Mouse (Mus musculus) limb, embryonic 10.5 days (tissue): Measurements from ENCODE around the gene Dennd6b. TPM values are rescaled to one million over a fixed set of nuclear protein-coding genes. Genes with fewer than 3 reads are reported as not detected.
A peak's percentile ranks its signal among the peaks of the same experiment; 100 is the strongest.

Source experiments
- DNase-seq: peaks from one replicate; pipeline ENCODE4 v3.0.0-alpha.2; 2017; ENCODE audit warnings: low spot score
- H3K27ac ChIP-seq: fragments of 300-500 bp; sonication (generic); 2 replicates; pipeline ENCODE4 v1.5.1; 2016; ENCODE audit warnings: mild to moderate bottlenecking
- H3K27me3 ChIP-seq: fragments of 300-500 bp; sonication (generic); 2 replicates; pipeline ENCODE4 v1.6.1; 2016; ENCODE audit warnings: low read depth, mild to moderate bottlenecking; ENCODE audit not compliant: poor library complexity, severe bottlenecking
- H3K36me3 ChIP-seq: fragments of 300-500 bp; sonication (generic); 2 replicates; pipeline ENCODE4 v1.6.1; 2016; ENCODE audit warnings: mild to moderate bottlenecking, moderate library complexity
- H3K4me1 ChIP-seq: fragments of 300-500 bp; sonication (generic); 2 replicates; pipeline ENCODE4 v1.6.1; 2016
- H3K4me3 ChIP-seq: fragments of 300-500 bp; sonication (generic); 2 replicates; pipeline ENCODE4 v1.5.1; 2016; ENCODE audit warnings: mild to moderate bottlenecking, moderate library complexity
- H3K9me3 ChIP-seq: fragments of 300-500 bp; sonication (generic); replicated peaks from 2 replicates; pipeline ENCODE4 v1.6.1; 2016; ENCODE audit warnings: mild to moderate bottlenecking
- WGBS: fragments of 180-500 bp; shearing (Covaris S2); methylation state at CpG from one replicate; pipeline ENCODE4 v1.1.7; 2016; 5-methylcytosine and 5-hydroxymethylcytosine counted together
- polyA plus RNA-seq: library from polyadenylated mRNA; unstranded; fragments of >200 nt; fragmentation: Nextera tagmentation; extraction: Ambion mirVana; gene quantifications from 2 replicates; pipeline ENCODE4 v1.2.1, GENCODE M21; 2016

The Dennd6b gene
- 21.2 and 27.5 TPM in 2 replicates for polyA plus RNA-seq

- H3K36me3 ChIP-seq: peaks cover 14% of the 10 kb centered on the region
- DNase-seq: peak; percentile 96
- H3K4me3 ChIP-seq: peak within 1 kb of the TSS; percentile 88
- H3K9me3 ChIP-seq: no peaks in the 10 kb centered on the region
- H3K27me3 ChIP-seq: no peaks in the 10 kb centered on the region
- under 1% methylated on average over 38 of the region's 38 CpGs for WGBS
- peaks cover 19% of the 10 kb centered on the region for H3K4me1 ChIP-seq
- peak within 1 kb of the TSS; percentile 99 for H3K27ac ChIP-seq
Measured at GRCm38 (mm10) chr15:89196313-89196706, at the start of gene Dennd6b. Gene Dennd6b (minus strand): TSS chr15:89196496.

DNA sequence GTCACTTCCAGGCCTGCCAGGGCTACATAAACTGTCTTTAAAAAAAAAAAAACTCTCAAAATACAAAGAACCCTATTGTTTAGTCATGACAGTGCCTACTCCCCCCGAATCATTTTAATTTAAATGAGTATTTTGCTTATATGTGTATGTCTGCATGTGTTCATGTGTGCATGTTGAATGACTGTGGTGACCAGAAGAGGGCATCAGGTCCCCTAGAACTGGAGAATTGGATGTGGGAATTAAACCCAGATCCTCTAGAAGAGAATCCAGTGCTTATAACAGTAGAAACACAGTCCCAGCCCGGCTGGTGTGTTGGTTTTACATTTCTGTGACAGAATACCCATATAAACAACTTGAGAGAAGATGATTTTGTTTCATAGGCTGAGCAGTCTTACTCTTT, 44.7 kb upstream of the Dennd6b start:
- Histone ChIP-seq H3K9me3 (no peaks in the 10 kb centered on the region), H3K4me1 (no peaks in the 10 kb centered on the region), H3K27ac (no peak overlapping the region), H3K27me3 (no peaks in the 10 kb centered on the region), H3K4me3 (no peak overlapping the region), H3K36me3 (peaks cover 37% of the 10 kb centered on the region)
- 78% methylated on average over 2 of the region's 2 CpGs for WGBS
- no peak for DNase-seq

- Histone ChIP-seq H3K27me3 (no peaks in the 10 kb centered on the region), H3K27ac (no peak overlapping the region), H3K4me1 (no peaks in the 10 kb centered on the region), H3K36me3 (peaks cover 33% of the 10 kb centered on the region), H3K9me3 (no peaks in the 10 kb centered on the region), H3K4me3 (no peak overlapping the region)
- no peak for DNase-seq
- 69% methylated on average over 3 of the region's 3 CpGs for WGBS
Measured at GRCm38 (mm10) chr15:89239751-89240392, 43.6 kb upstream of the Dennd6b start.

GRCm38 (mm10) chr15:89234052-89234451, 37.8 kb upstream of the Dennd6b start:
- 92% methylated on average over 4 of the region's 4 CpGs for WGBS
- DNase-seq: no peak
- Histone ChIP-seq H3K9me3 (no peaks in the 10 kb centered on the region), H3K36me3 (peaks cover 18% of the 10 kb centered on the region), H3K4me3 (no peak overlapping the region), H3K27me3 (no peaks in the 10 kb centered on the region), H3K4me1 (no peaks in the 10 kb centered on the region), H3K27ac (no peak overlapping the region)

DNA sequence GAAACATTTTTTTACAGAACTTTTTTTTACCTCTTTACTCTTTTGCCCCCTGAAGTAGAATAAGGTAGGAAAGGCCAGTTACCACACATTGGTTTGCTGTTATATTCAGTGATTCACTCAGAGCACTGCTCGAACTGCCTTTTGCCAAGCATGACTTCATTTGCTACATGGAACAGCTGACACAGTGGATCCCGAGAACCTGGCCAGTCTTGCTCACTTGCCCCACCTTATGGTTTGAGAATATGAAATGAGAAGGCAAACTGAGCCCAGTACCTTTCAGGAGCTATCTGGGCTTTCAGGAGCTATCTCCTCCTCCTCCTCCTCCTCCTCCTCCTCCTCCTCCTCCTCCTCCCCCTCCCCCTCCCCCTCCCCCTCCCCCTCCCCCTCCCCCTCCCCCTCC, 37.3 kb upstream of the Dennd6b start:
- no peaks in the 10 kb centered on the region for H3K9me3 ChIP-seq
- no peaks in the 10 kb centered on the region for H3K4me1 ChIP-seq
- no peaks in the 10 kb centered on the region for H3K27me3 ChIP-seq
- no peak overlapping the region for H3K27ac ChIP-seq
- no peak overlapping the region for H3K4me3 ChIP-seq
- 63% methylated on average over 2 of the region's 2 CpGs for WGBS
- peaks cover 18% of the 10 kb centered on the region for H3K36me3 ChIP-seq
- no peak for DNase-seq

GRCm38 (mm10) chr15:89215611-89216233, 19.4 kb upstream of the Dennd6b start:
- peaks cover 18% of the 10 kb centered on the region for H3K36me3 ChIP-seq
- DNase-seq: no peak
- no peaks in the 10 kb centered on the region for H3K27me3 ChIP-seq
- H3K4me1 ChIP-seq: peaks cover 13% of the 10 kb centered on the region
- WGBS: 84% methylated on average over 2 of the region's 2 CpGs
- H3K9me3 ChIP-seq: no peaks in the 10 kb centered on the region
- no peak overlapping the region for H3K4me3 ChIP-seq
- no peak overlapping the region for H3K27ac ChIP-seq

- peaks cover 17% of the 10 kb centered on the region for H3K4me1 ChIP-seq
- no peak overlapping the region for H3K4me3 ChIP-seq
- H3K27ac ChIP-seq: no peak overlapping the region
- H3K27me3 ChIP-seq: no peaks in the 10 kb centered on the region
- H3K36me3 ChIP-seq: peaks cover 18% of the 10 kb centered on the region
- no peaks in the 10 kb centered on the region for H3K9me3 ChIP-seq
- WGBS: 94% methylated on average over 3 of the region's 3 CpGs
- DNase-seq: no peak
Measured at GRCm38 (mm10) chr15:89214953-89215352, 18.7 kb upstream of the Dennd6b start.

- WGBS: 93% methylated on average over 3 of the region's 3 CpGs
Measured at GRCm38 (mm10) chr15:89213517-89213916, 17.2 kb upstream of the Dennd6b start.

DNA sequence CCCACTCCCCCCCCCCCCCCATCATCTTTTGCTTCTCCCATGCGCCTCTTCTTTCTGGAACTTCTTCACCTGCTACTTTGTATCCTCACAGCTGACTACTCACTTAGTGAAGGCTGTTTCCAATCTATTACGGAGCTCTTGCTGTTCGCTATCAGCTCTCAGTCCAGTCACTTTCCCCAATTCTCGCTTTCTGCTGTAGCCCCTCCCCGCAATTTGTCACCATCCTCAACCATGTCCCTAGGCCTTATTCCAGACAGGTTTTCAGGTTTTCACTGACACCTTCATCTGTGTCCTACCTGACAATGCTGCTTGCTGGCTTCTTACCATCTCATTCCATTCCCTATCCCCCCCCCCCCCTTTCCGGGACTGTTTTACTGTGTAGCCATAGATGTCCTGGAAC, 16.2 kb upstream of the Dennd6b start:
- Histone ChIP-seq H3K36me3 (peaks cover 18% of the 10 kb centered on the region), H3K4me1 (peaks cover 19% of the 10 kb centered on the region), H3K27me3 (no peaks in the 10 kb centered on the region), H3K4me3 (peak overlapping the region; percentile 93), H3K9me3 (no peaks in the 10 kb centered on the region), H3K27ac (0 out of 2 replicates have a peak overlapping the region, but pooled peaks have one; percentile 97)
- WGBS: 49% methylated on average over 6 of the region's 6 CpGs
- no peak for DNase-seq

More at GRCm38 (mm10) chr15:89213517-89213916, 17.2 kb upstream of the Dennd6b start:
- no peak for DNase-seq
- Histone ChIP-seq H3K27ac (no peak overlapping the region), H3K4me1 (peaks cover 19% of the 10 kb centered on the region), H3K9me3 (no peaks in the 10 kb centered on the region), H3K27me3 (no peaks in the 10 kb centered on the region), H3K36me3 (peaks cover 18% of the 10 kb centered on the region), H3K4me3 (no peak overlapping the region)

DNA sequence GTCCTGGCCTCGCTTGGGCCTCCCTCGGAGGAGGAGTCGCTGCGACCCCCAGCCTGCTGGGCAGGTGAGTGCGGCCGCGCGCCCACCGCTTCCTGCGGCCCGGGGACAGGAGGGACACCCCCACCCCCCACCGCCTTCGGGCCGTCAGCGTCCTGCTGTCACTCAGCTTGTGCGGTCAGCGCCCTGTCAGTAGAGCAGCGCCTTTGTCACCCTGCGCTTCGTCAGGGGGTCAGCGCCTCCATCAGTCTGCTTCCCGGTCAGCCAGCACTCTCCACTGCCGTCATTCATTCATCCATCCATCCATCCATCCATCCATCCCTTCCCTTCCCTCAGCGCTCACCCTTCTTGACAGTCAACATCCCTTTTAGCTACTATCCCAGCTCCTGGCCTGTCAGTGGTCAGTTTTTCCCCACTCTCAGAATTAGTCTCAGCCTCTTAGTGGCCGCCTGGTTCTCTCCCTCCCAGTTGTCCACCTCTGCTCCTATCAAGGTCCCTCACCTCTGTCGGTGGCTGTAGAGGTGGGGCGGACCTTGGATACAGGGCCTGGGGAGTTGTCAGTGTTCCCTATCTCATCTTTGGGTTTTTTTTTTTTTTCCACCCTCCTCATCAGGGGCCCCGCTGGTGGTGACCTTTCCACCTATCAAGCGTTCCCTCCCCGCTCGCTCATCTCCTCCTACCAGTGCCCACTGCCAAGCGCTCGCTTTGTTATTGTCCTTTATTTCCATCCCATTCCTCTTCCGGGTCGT, 15.6 kb upstream of the Dennd6b start:
- DNase-seq: no peak
- H3K4me1 ChIP-seq: peaks cover 19% of the 10 kb centered on the region

GRCm38 (mm10) chr15:89210915-89211715, 14.8 kb upstream of the Dennd6b start, which contains the start of gene Ppp6r2:
Gene Ppp6r2 (plus strand): TSS chr15:89211553.
- Histone ChIP-seq H3K9me3 (no peaks in the 10 kb centered on the region), H3K27ac (peak within 1 kb of the TSS; percentile 97), H3K4me3 (peak within 1 kb of the TSS; percentile 93), H3K27me3 (no peaks in the 10 kb centered on the region), H3K36me3 (peaks cover 9% of the 10 kb centered on the region), H3K4me1 (peaks cover 19% of the 10 kb centered on the region)
- peak; percentile 93 for DNase-seq
- WGBS: 3% methylated on average over 71 of the region's 73 CpGs

More for the DNA sequence above, 15.6 kb upstream of the Dennd6b start:
- no peaks in the 10 kb centered on the region for H3K9me3 ChIP-seq
- peak overlapping the region; percentile 93 for H3K4me3 ChIP-seq
- H3K36me3 ChIP-seq: peaks cover 17% of the 10 kb centered on the region
- no peaks in the 10 kb centered on the region for H3K27me3 ChIP-seq
- H3K27ac ChIP-seq: peak overlapping the region; percentile 97
- 3% methylated on average over 35 of the region's 35 CpGs for WGBS
